Mouse (Mus musculus): ENCODE data around the gene Ostm1. TPM values are rescaled to one million over a fixed set of nuclear protein-coding genes. Genes with fewer than 3 reads are reported as not detected.

Gene Ostm1
- polyA plus RNA-seq, 1 experiment from 2014 or later: 13.5 TPM

DNA sequence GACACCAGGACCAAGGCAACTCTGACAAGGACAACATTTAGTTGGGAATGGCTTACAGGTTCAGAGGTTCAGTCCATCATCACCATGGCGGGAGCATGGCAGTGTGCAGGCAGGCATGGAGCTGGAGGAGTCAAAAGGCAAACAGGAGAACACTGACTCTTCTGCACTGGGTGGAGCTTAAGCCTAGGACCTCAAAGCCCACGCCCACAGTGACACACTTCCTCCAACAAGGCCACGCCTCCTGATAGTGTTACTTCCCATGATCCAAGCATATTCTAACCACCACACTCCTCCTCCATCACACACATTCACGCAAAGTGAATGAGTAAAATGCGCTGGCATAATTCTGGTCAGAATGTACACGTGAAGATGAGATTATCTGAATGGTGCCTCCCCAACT, 56.2 kb downstream of the Ostm1 start:
- WGBS: 84% methylated on average over 6 of the region's 6 CpGs
- Histone ChIP-seq H3K27ac (replicated peaks) (no peak overlapping the region), H3K9ac (ENCODE audit: low read length) (no peak overlapping the region), H3K27me3 (ENCODE audit: control insufficient read depth, insufficient read depth, low read length) (no peaks in the 10 kb centered on the region), H3K4me3 (ENCODE audit: low read depth, low read length) (no peak overlapping the region), H3K36me3 (ENCODE audit: control insufficient read depth, insufficient read depth, low read length) (no peaks in the 10 kb centered on the region), H3K9me3 (ENCODE audit: control insufficient read depth, low read length) (no peaks in the 10 kb centered on the region), H3K4me2 (replicated peaks; ENCODE audit: low read depth) (no peak overlapping the region), H3K4me1 (replicated peaks; ENCODE audit: control insufficient read depth, insufficient read depth) (no peaks in the 10 kb centered on the region)
- no peak for ATAC-seq (ENCODE audit: low FRiP score, low TSS enrichment)
- DNase-seq (ENCODE audit: low spot score): no peak
- TF ChIP-seq CTCF (IDR thresholded peaks at IDR 0.05; ENCODE audit: low read depth) (no peak), EP300 (optimal IDR thresholded peaks at IDR 0.05) (no peak)

DNA sequence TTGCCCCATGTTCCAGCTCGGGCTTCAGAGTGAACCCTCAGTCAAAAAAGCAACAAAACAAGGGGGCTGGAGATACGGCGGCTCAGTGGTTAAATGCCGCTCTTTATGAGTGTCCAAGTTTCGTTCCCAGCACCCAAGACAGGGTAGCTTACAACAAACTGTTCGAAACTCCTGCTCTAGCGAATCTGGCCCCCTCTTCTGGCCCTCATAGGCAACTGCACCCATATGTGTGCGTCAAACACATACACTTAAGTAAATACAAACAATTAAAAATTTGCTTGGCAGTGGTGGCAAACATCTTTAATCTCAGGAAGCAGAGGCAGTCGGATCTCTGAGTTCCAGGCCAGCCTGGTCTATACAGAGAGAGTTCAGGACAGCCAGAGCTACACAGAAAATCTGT, 60.0 kb downstream of the Ostm1 start:
- TF ChIP-seq EP300 (optimal IDR thresholded peaks at IDR 0.05) (no peak), CTCF (IDR thresholded peaks at IDR 0.05; ENCODE audit: low read depth) (peak; percentile 21; the same call in 1 of the 2 replicates)
- Histone ChIP-seq H3K36me3 (ENCODE audit: control insufficient read depth, insufficient read depth, low read length) (no peaks in the 10 kb centered on the region), H3K9ac (ENCODE audit: low read length) (no peak overlapping the region), H3K4me2 (replicated peaks; ENCODE audit: low read depth) (no peak overlapping the region), H3K9me3 (ENCODE audit: control insufficient read depth, low read length) (no peaks in the 10 kb centered on the region), H3K4me1 (replicated peaks; ENCODE audit: control insufficient read depth, insufficient read depth) (no peaks in the 10 kb centered on the region), H3K27ac (replicated peaks) (no peak overlapping the region), H3K4me3 (ENCODE audit: low read depth, low read length) (no peak overlapping the region), H3K27me3 (ENCODE audit: control insufficient read depth, insufficient read depth, low read length) (no peaks in the 10 kb centered on the region)
- no peak for DNase-seq (ENCODE audit: low spot score)
- 82% methylated on average over 9 of the region's 9 CpGs for WGBS
- ATAC-seq (ENCODE audit: low FRiP score, low TSS enrichment): no peak

DNA sequence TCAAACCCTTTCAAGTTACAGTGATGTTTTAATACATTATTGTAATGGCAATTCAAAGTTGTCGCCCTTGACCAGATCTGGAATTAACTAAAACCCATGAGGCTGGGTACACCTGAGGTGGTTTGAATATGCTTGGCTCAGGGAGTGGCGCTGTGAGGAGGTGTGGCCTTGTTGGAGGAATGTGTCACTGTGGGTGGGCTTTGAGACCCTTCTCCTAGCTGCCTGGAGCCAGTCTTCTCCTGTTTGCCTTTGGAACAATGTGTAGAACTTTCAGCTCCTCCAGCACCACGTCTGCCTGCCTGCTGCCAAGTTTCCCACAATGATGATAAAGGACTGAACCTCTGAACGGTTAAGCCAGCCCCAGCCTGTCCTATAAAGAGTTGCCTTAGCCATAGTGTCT, 62.7 kb downstream of the Ostm1 start:
- Histone ChIP-seq H3K27me3 (ENCODE audit: control insufficient read depth, insufficient read depth, low read length) (no peaks in the 10 kb centered on the region), H3K27ac (replicated peaks) (no peak overlapping the region), H3K4me3 (ENCODE audit: low read depth, low read length) (no peak overlapping the region), H3K4me1 (replicated peaks; ENCODE audit: control insufficient read depth, insufficient read depth) (no peaks in the 10 kb centered on the region), H3K9ac (ENCODE audit: low read length) (no peak overlapping the region), H3K9me3 (ENCODE audit: control insufficient read depth, low read length) (no peaks in the 10 kb centered on the region), H3K36me3 (ENCODE audit: control insufficient read depth, insufficient read depth, low read length) (no peaks in the 10 kb centered on the region), H3K4me2 (replicated peaks; ENCODE audit: low read depth) (no peak overlapping the region)
- DNase-seq (ENCODE audit: low spot score) (no peak), ATAC-seq (ENCODE audit: low FRiP score, low TSS enrichment) (no peak)
- 40% methylated on average over 4 of the region's 4 CpGs for WGBS
- TF ChIP-seq CTCF (IDR thresholded peaks at IDR 0.05; ENCODE audit: low read depth) (no peak), EP300 (optimal IDR thresholded peaks at IDR 0.05) (no peak)

DNA sequence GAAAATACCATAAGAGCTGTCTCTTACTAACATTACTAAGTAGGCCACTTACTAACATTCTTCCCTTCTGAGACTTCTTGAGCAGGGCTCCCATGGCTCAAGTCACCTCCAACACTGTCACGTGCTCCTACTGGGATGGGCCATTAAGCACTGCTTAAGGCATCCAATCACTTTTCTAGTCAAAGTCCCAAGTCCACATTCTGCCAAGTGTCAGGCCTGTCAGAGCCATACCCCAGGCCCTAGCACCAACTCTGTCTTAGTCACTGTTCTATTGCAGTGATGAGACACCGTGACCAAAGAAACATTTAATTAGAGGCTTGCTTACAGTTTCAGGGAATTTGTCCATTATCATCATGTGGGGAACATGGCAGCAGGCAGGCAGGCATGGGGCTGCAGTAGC, 78.3 kb downstream of the Ostm1 start:
- ATAC-seq (ENCODE audit: low FRiP score, low TSS enrichment) (no peak), DNase-seq (ENCODE audit: low spot score) (no peak)
- Histone ChIP-seq H3K27ac (replicated peaks) (no peak overlapping the region), H3K4me1 (replicated peaks; ENCODE audit: control insufficient read depth, insufficient read depth) (no peaks in the 10 kb centered on the region), H3K9ac (ENCODE audit: low read length) (no peak overlapping the region), H3K27me3 (ENCODE audit: control insufficient read depth, insufficient read depth, low read length) (no peaks in the 10 kb centered on the region), H3K36me3 (ENCODE audit: control insufficient read depth, insufficient read depth, low read length) (no peaks in the 10 kb centered on the region), H3K9me3 (ENCODE audit: control insufficient read depth, low read length) (no peaks in the 10 kb centered on the region), H3K4me3 (ENCODE audit: low read depth, low read length) (no peak overlapping the region), H3K4me2 (replicated peaks; ENCODE audit: low read depth) (no peak overlapping the region)
- no peak for TF ChIP-seq CTCF (IDR thresholded peaks at IDR 0.05; ENCODE audit: low read depth)
- TF ChIP-seq EP300 (optimal IDR thresholded peaks at IDR 0.05): no peak
- 84% methylated on average over 2 of the region's 2 CpGs for WGBS

DNA sequence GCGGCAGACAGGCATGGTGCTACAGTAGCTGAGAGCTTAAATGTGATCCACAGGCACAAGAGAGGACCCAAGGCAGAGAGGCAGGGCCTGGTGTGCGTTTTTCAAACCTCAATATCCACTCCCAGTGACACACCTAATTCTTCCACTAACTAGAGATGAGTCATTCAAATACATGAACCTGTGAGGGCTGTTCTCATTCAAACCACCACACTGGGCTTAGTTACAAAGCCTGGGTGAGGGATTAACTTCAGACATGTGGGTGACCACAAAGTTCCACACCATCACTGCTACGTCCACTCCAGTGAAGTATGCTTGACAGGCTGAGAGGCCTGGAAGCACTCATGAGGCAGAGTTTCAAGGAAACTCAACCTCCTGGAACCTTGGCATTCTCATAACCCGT, 86.3 kb downstream of the Ostm1 start:
- H3K27me3 ChIP-seq (ENCODE audit: control insufficient read depth, insufficient read depth, low read length): no peaks in the 10 kb centered on the region
- H3K4me3 ChIP-seq (ENCODE audit: low read depth, low read length): no peak overlapping the region
- TF ChIP-seq CTCF (IDR thresholded peaks at IDR 0.05; ENCODE audit: low read depth) (no peak), EP300 (optimal IDR thresholded peaks at IDR 0.05) (no peak)
- no peak overlapping the region for H3K4me2 ChIP-seq (replicated peaks; ENCODE audit: low read depth)
- H3K9ac ChIP-seq (ENCODE audit: low read length): no peak overlapping the region
- DNase-seq (ENCODE audit: low spot score) (no peak), ATAC-seq (ENCODE audit: low FRiP score, low TSS enrichment) (no peak)
- no peaks in the 10 kb centered on the region for H3K9me3 ChIP-seq (ENCODE audit: control insufficient read depth, low read length)
- 77% methylated on average over 4 of the region's 4 CpGs for WGBS
- H3K4me1 ChIP-seq (replicated peaks; ENCODE audit: control insufficient read depth, insufficient read depth): no peaks in the 10 kb centered on the region
- H3K36me3 ChIP-seq (ENCODE audit: control insufficient read depth, insufficient read depth, low read length): no peaks in the 10 kb centered on the region
- no peak overlapping the region for H3K27ac ChIP-seq (replicated peaks)

DNA sequence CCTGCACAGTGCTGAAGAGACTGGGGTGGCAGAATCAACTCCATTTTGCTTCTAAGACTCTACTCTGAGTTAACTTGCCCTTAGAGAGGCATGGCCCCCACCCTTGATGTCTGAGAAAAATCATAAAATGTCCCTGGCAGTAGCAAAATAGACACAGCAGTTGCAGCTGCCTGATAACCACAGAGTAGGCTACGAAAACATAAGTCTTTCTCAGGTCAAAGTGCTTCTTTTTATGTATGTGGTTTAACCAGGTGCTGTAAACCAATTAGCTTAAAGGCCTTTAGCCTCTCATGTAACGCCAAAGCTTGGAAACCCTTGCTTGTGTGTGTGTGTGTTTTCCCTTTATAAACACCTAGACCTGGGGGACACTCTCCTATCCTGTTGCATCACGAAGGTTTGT, 89.2 kb downstream of the Ostm1 start:
- no peaks in the 10 kb centered on the region for H3K4me1 ChIP-seq (replicated peaks; ENCODE audit: control insufficient read depth, insufficient read depth)
- no peak for DNase-seq (ENCODE audit: low spot score)
- no peak overlapping the region for H3K9ac ChIP-seq (ENCODE audit: low read length)
- H3K4me3 ChIP-seq (ENCODE audit: low read depth, low read length): no peak overlapping the region
- WGBS: 66% methylated on average over 3 of the region's 3 CpGs
- TF ChIP-seq EP300 (optimal IDR thresholded peaks at IDR 0.05) (no peak), CTCF (IDR thresholded peaks at IDR 0.05; ENCODE audit: low read depth) (no peak)
- H3K27me3 ChIP-seq (ENCODE audit: control insufficient read depth, insufficient read depth, low read length): no peaks in the 10 kb centered on the region
- ATAC-seq (ENCODE audit: low FRiP score, low TSS enrichment): no peak
- H3K9me3 ChIP-seq (ENCODE audit: control insufficient read depth, low read length): no peaks in the 10 kb centered on the region
- H3K27ac ChIP-seq (replicated peaks): no peak overlapping the region
- no peak overlapping the region for H3K4me2 ChIP-seq (replicated peaks; ENCODE audit: low read depth)
- no peaks in the 10 kb centered on the region for H3K36me3 ChIP-seq (ENCODE audit: control insufficient read depth, insufficient read depth, low read length)
